Mouse (Mus musculus) lung, embryonic 16.5 days (tissue): ENCODE measurements at regions not wholly inside any gene's neighbourhood (a gene's known extent, or its start where the extent isn't known, plus 50 kb on each side); places are given as distances from the start of the nearest gene placed in this dataset.

ENCODE experiments used
- ATAC-seq: fragments of 200-750 bp; cut with Nextera tagmentation; 2 replicates; pipeline ENCODE4 v1.8.0; 2017; ENCODE audit warnings: low read depth, mild to moderate bottlenecking, moderate library complexity
- H3K27ac ChIP-seq: fragments of 300-500 bp; sonication (generic); 2 replicates; pipeline ENCODE4 v1.5.1; 2014; ENCODE audit warnings: mild to moderate bottlenecking, control low read depth, low read length
- H3K27me3 ChIP-seq: fragments of 300-500 bp; sonication (generic); 2 replicates; pipeline ENCODE4 v1.6.1; 2014; ENCODE audit warnings: low read depth, low read length, mixed read lengths; ENCODE audit not compliant: control insufficient read depth, insufficient read depth
- H3K36me3 ChIP-seq: fragments of 300-500 bp; sonication (generic); 2 replicates; pipeline ENCODE4 v1.6.1; 2014; ENCODE audit warnings: low read length; ENCODE audit not compliant: control insufficient read depth, insufficient read depth
- H3K4me1 ChIP-seq: fragments of 300-500 bp; sonication (generic); replicated peaks from 2 replicates; pipeline ENCODE4 v1.6.1; 2014; ENCODE audit warnings: low read length, mixed read lengths; ENCODE audit not compliant: control insufficient read depth, insufficient read depth
- H3K4me2 ChIP-seq: fragments of 300-500 bp; sonication (generic); 2 replicates; pipeline ENCODE4 v1.6.1; 2014; ENCODE audit warnings: low read depth, low read length, control low read depth
- H3K4me3 ChIP-seq: fragments of 300-500 bp; sonication (generic); 2 replicates; pipeline ENCODE4 v1.5.1; 2014; ENCODE audit warnings: mild to moderate bottlenecking, low read length, control low read depth
- H3K9ac ChIP-seq: fragments of 300-500 bp; sonication (generic); 2 replicates; pipeline ENCODE4 v1.6.1; 2014; ENCODE audit warnings: low read length, control low read depth
- H3K9me3 ChIP-seq: fragments of 300-500 bp; sonication (generic); 2 replicates; pipeline ENCODE4 v1.6.1; 2016; ENCODE audit warnings: low read length; ENCODE audit not compliant: control insufficient read depth
- WGBS: fragments of 180-500 bp; shearing (Covaris S2); extraction: QIAGEN DNeasy Blood & Tissue Kit; methylation state at CpG from one replicate; pipeline ENCODE4 v1.1.7; 2014; 5-methylcytosine and 5-hydroxymethylcytosine counted together

- no peak overlapping the region for H3K9ac ChIP-seq
- no peaks in the 10 kb centered on the region for H3K36me3 ChIP-seq
- no peaks in the 10 kb centered on the region for H3K9me3 ChIP-seq
- H3K4me1 ChIP-seq, result no peaks in the 10 kb centered on the region
- H3K27me3 ChIP-seq, result no peaks in the 10 kb centered on the region
- H3K4me3 ChIP-seq, result no peak overlapping the region
- WGBS, result 78% methylated on average over 6 of the region's 6 CpGs
- no peak overlapping the region for H3K27ac ChIP-seq
- no peak overlapping the region for H3K4me2 ChIP-seq
- ATAC-seq, result no peak
Observed at GRCm38 (mm10) chr7:72027006-72027405, 279.4 kb downstream of the Mctp2 start.

GRCm38 (mm10) chr7:72009115-72009514 is 297.3 kb downstream of the Mctp2 start:
- no peaks in the 10 kb centered on the region for H3K9me3 ChIP-seq

GRCm38 (mm10) chr7:72004311-72004710 is 302.1 kb downstream of the Mctp2 start:
- Histone ChIP-seq H3K36me3 (no peaks in the 10 kb centered on the region), H3K27ac (no peak overlapping the region), H3K9ac (no peak overlapping the region), H3K27me3 (no peaks in the 10 kb centered on the region), H3K4me3 (no peak overlapping the region), H3K9me3 (no peaks in the 10 kb centered on the region), H3K4me1 (no peaks in the 10 kb centered on the region), H3K4me2 (no peak overlapping the region)
- WGBS, result 77% methylated on average over 3 of the region's 3 CpGs
- ATAC-seq, result no peak

More at GRCm38 (mm10) chr7:72009115-72009514, 297.3 kb downstream of the Mctp2 start:
- no peak overlapping the region for H3K27ac ChIP-seq
- no peak overlapping the region for H3K4me3 ChIP-seq
- 75% methylated on average over 11 of the region's 11 CpGs for WGBS
- H3K4me1 ChIP-seq, result no peaks in the 10 kb centered on the region
- no peaks in the 10 kb centered on the region for H3K36me3 ChIP-seq
- no peak overlapping the region for H3K9ac ChIP-seq
- no peaks in the 10 kb centered on the region for H3K27me3 ChIP-seq
- no peak for ATAC-seq
- H3K4me2 ChIP-seq, result no peak overlapping the region

- Histone ChIP-seq H3K4me1 (no peaks in the 10 kb centered on the region), H3K36me3 (no peaks in the 10 kb centered on the region), H3K27ac (no peak overlapping the region), H3K4me3 (no peak overlapping the region), H3K9me3 (no peaks in the 10 kb centered on the region), H3K27me3 (no peaks in the 10 kb centered on the region), H3K9ac (no peak overlapping the region), H3K4me2 (no peak overlapping the region)
- ATAC-seq, result no peak
- 64% methylated on average over 3 of the region's 3 CpGs for whole genome bisulfite sequencing
Observed at GRCm38 (mm10) chr7:71992526-71992925, 313.9 kb downstream of the Mctp2 start.

- H3K27ac ChIP-seq, result no peak overlapping the region
- no peaks in the 10 kb centered on the region for H3K27me3 ChIP-seq
- H3K4me3 ChIP-seq, result no peak overlapping the region
- H3K4me1 ChIP-seq, result no peaks in the 10 kb centered on the region
- WGBS, result 55% methylated on average over 3 of the region's 3 CpGs
- H3K36me3 ChIP-seq, result no peaks in the 10 kb centered on the region
- ATAC-seq, result no peak
- no peaks in the 10 kb centered on the region for H3K9me3 ChIP-seq
- no peak overlapping the region for H3K4me2 ChIP-seq
- H3K9ac ChIP-seq, result no peak overlapping the region
Observed at GRCm38 (mm10) chr7:71991835-71992234, 314.6 kb downstream of the Mctp2 start.

- WGBS, result 83% methylated on average over 4 of the region's 4 CpGs
- Histone ChIP-seq H3K4me2 (no peak overlapping the region), H3K27ac (no peak overlapping the region), H3K9me3 (no peaks in the 10 kb centered on the region), H3K36me3 (no peaks in the 10 kb centered on the region), H3K4me3 (no peak overlapping the region), H3K4me1 (no peaks in the 10 kb centered on the region), H3K27me3 (no peaks in the 10 kb centered on the region), H3K9ac (no peak overlapping the region)
- ATAC-seq, result no peak
Observed at GRCm38 (mm10) chr7:71991206-71991605, 315.2 kb downstream of the Mctp2 start.

- Histone ChIP-seq H3K9me3 (no peaks in the 10 kb centered on the region), H3K4me2 (no peak overlapping the region), H3K9ac (no peak overlapping the region), H3K27me3 (no peaks in the 10 kb centered on the region), H3K4me3 (no peak overlapping the region), H3K4me1 (peaks cover 4% of the 10 kb centered on the region; the same call in 1 of the 2 replicates), H3K36me3 (no peaks in the 10 kb centered on the region), H3K27ac (no peak overlapping the region)
- peak; percentile 68; the same call in 1 of the 2 replicates for ATAC-seq
- whole genome bisulfite sequencing, result 47% methylated on average over 4 of the region's 4 CpGs
Observed at GRCm38 (mm10) chr7:71966015-71966414, 340.4 kb downstream of the Mctp2 start.

GRCm38 (mm10) chr7:71963456-71963855 is 343.0 kb downstream of the Mctp2 start:
- H3K36me3 ChIP-seq, result no peaks in the 10 kb centered on the region
- H3K4me1 ChIP-seq, result peaks cover 8% of the 10 kb centered on the region
- 31% methylated on average over 4 of the region's 4 CpGs for WGBS
- H3K27ac ChIP-seq, result peak overlapping the region; percentile 42
- H3K9ac ChIP-seq, result no peak overlapping the region
- no peak overlapping the region for H3K4me3 ChIP-seq
- no peak overlapping the region for H3K4me2 ChIP-seq
- H3K9me3 ChIP-seq, result no peaks in the 10 kb centered on the region
- ATAC-seq, result peak; percentile 42
- no peaks in the 10 kb centered on the region for H3K27me3 ChIP-seq

GRCm38 (mm10) chr7:71962851-71963250 is 343.6 kb downstream of the Mctp2 start:
- Histone ChIP-seq H3K36me3 (no peaks in the 10 kb centered on the region), H3K4me3 (no peak overlapping the region), H3K9ac (no peak overlapping the region), H3K9me3 (no peaks in the 10 kb centered on the region), H3K27me3 (no peaks in the 10 kb centered on the region), H3K4me1 (peaks cover 8% of the 10 kb centered on the region), H3K27ac (no peak overlapping the region), H3K4me2 (no peak overlapping the region)
- no peak for ATAC-seq
- WGBS, result 70% methylated on average over 3 of the region's 3 CpGs
